Mouse (Mus musculus): ENCODE measurements at regions not wholly inside any gene's neighbourhood (a gene's known extent, or its start where the extent isn't known, plus 50 kb on each side); places are given as distances from the start of the nearest gene placed in this dataset.

- H3K4me1 ChIP-seq (ENCODE audit: control insufficient read depth, insufficient read depth, low read length) = no peaks in the 10 kb centered on the region
- TF ChIP-seq POLR2A (IDR thresholded peaks at IDR 0.05; ENCODE audit: borderline replicate concordance, extremely low read depth, low read depth, low read length) = no peak
- WGBS = 39% methylated on average over 14 of the region's 14 CpGs
- peak; percentile 11 for DNase-seq
- no peak overlapping the region for H3K4me3 ChIP-seq (replicated peaks; ENCODE audit: extremely low read depth, low read depth, low read length)
These were observed 236.8 kb upstream of the Prickle1 start for GRCm38 (mm10) chr15:93832431-93832936.

GRCm38 (mm10) chr15:93831148-93831547 lies 235.5 kb upstream of the Prickle1 start:
- 86% methylated on average over 3 of the region's 3 CpGs for WGBS
- no peaks in the 10 kb centered on the region for H3K4me1 ChIP-seq (ENCODE audit: control insufficient read depth, insufficient read depth, low read length)
- TF ChIP-seq CTCF (IDR thresholded peaks at IDR 0.05; ENCODE audit: insufficient read depth, low read length) (no peak), POLR2A (IDR thresholded peaks at IDR 0.05; ENCODE audit: borderline replicate concordance, extremely low read depth, low read depth, low read length) (no peak)
- no peak overlapping the region for H3K4me3 ChIP-seq (replicated peaks; ENCODE audit: extremely low read depth, low read depth, low read length)
- DNase-seq = no peak

- 31% methylated on average over 28 of the region's 28 CpGs for WGBS
These were observed 229.3 kb upstream of the Prickle1 start for GRCm38 (mm10) chr15:93824729-93825694.

GRCm38 (mm10) chr15:93821236-93821635 lies 225.5 kb upstream of the Prickle1 start:
- DNase-seq = no peak
- peaks cover 6% of the 10 kb centered on the region for H3K4me1 ChIP-seq (ENCODE audit: control insufficient read depth, insufficient read depth, low read length)
- TF ChIP-seq POLR2A (IDR thresholded peaks at IDR 0.05; ENCODE audit: borderline replicate concordance, extremely low read depth, low read depth, low read length) (no peak), CTCF (IDR thresholded peaks at IDR 0.05; ENCODE audit: insufficient read depth, low read length) (no peak)
- WGBS = 50% methylated on average over 6 of the region's 6 CpGs
- H3K4me3 ChIP-seq (replicated peaks; ENCODE audit: extremely low read depth, low read depth, low read length) = no peak overlapping the region

More at GRCm38 (mm10) chr15:93824729-93825694, 229.3 kb upstream of the Prickle1 start:
- Histone ChIP-seq H3K4me3 (replicated peaks; ENCODE audit: extremely low read depth, low read depth, low read length) (no peak overlapping the region), H3K4me1 (ENCODE audit: control insufficient read depth, insufficient read depth, low read length) (peaks cover 6% of the 10 kb centered on the region)
- no peak for TF ChIP-seq POLR2A (IDR thresholded peaks at IDR 0.05; ENCODE audit: borderline replicate concordance, extremely low read depth, low read depth, low read length)
- TF ChIP-seq CTCF (IDR thresholded peaks at IDR 0.05; ENCODE audit: insufficient read depth, low read length) = no peak
- no peak for DNase-seq

- 71% methylated on average over 7 of the region's 7 CpGs for WGBS
- TF ChIP-seq CTCF (IDR thresholded peaks at IDR 0.05; ENCODE audit: insufficient read depth, low read length) = no peak
- no peak for TF ChIP-seq POLR2A (IDR thresholded peaks at IDR 0.05; ENCODE audit: borderline replicate concordance, extremely low read depth, low read depth, low read length)
- DNase-seq = no peak
- Histone ChIP-seq H3K4me1 (ENCODE audit: control insufficient read depth, insufficient read depth, low read length) (no peaks in the 10 kb centered on the region), H3K4me3 (replicated peaks; ENCODE audit: extremely low read depth, low read depth, low read length) (no peak overlapping the region)
These were observed 216.3 kb upstream of the Prickle1 start for GRCm38 (mm10) chr15:93812011-93812410.

GRCm38 (mm10) chr15:93807993-93808392 lies 212.3 kb upstream of the Prickle1 start:
- Histone ChIP-seq H3K4me3 (replicated peaks; ENCODE audit: extremely low read depth, low read depth, low read length) (no peak overlapping the region), H3K4me1 (ENCODE audit: control insufficient read depth, insufficient read depth, low read length) (no peaks in the 10 kb centered on the region)
- 73% methylated on average over 8 of the region's 8 CpGs for WGBS
- no peak for DNase-seq
- TF ChIP-seq CTCF (IDR thresholded peaks at IDR 0.05; ENCODE audit: insufficient read depth, low read length) (no peak), POLR2A (IDR thresholded peaks at IDR 0.05; ENCODE audit: borderline replicate concordance, extremely low read depth, low read depth, low read length) (no peak)

GRCm38 (mm10) chr15:93807505-93807904 lies 211.8 kb upstream of the Prickle1 start:
- TF ChIP-seq CTCF (IDR thresholded peaks at IDR 0.05; ENCODE audit: insufficient read depth, low read length) (no peak), POLR2A (IDR thresholded peaks at IDR 0.05; ENCODE audit: borderline replicate concordance, extremely low read depth, low read depth, low read length) (no peak)
- no peaks in the 10 kb centered on the region for H3K4me1 ChIP-seq (ENCODE audit: control insufficient read depth, insufficient read depth, low read length)
- WGBS = 83% methylated on average over 8 of the region's 8 CpGs
- no peak overlapping the region for H3K4me3 ChIP-seq (replicated peaks; ENCODE audit: extremely low read depth, low read depth, low read length)
- no peak for DNase-seq

GRCm38 (mm10) chr15:93804703-93805102 lies 209.0 kb upstream of the Prickle1 start:
- H3K4me3 ChIP-seq (replicated peaks; ENCODE audit: extremely low read depth, low read depth, low read length) = no peak overlapping the region
- H3K4me1 ChIP-seq (ENCODE audit: control insufficient read depth, insufficient read depth, low read length) = no peaks in the 10 kb centered on the region
- TF ChIP-seq POLR2A (IDR thresholded peaks at IDR 0.05; ENCODE audit: borderline replicate concordance, extremely low read depth, low read depth, low read length) (no peak), CTCF (IDR thresholded peaks at IDR 0.05; ENCODE audit: insufficient read depth, low read length) (no peak)
- DNase-seq = no peak
- WGBS = 65% methylated on average over 9 of the region's 9 CpGs

GRCm38 (mm10) chr15:93790531-93790930 lies 194.8 kb upstream of the Prickle1 start:
- Histone ChIP-seq H3K4me1 (ENCODE audit: control insufficient read depth, insufficient read depth, low read length) (no peaks in the 10 kb centered on the region), H3K4me3 (replicated peaks; ENCODE audit: extremely low read depth, low read depth, low read length) (no peak overlapping the region)
- 53% methylated on average over 9 of the region's 9 CpGs for WGBS
- TF ChIP-seq POLR2A (IDR thresholded peaks at IDR 0.05; ENCODE audit: borderline replicate concordance, extremely low read depth, low read depth, low read length) (no peak), CTCF (IDR thresholded peaks at IDR 0.05; ENCODE audit: insufficient read depth, low read length) (no peak)
- DNase-seq = no peak

- TF ChIP-seq CTCF (IDR thresholded peaks at IDR 0.05; ENCODE audit: insufficient read depth, low read length) = no peak
- no peak for TF ChIP-seq POLR2A (IDR thresholded peaks at IDR 0.05; ENCODE audit: borderline replicate concordance, extremely low read depth, low read depth, low read length)
- no peaks in the 10 kb centered on the region for H3K4me1 ChIP-seq (ENCODE audit: control insufficient read depth, insufficient read depth, low read length)
- WGBS = 83% methylated on average over 3 of the region's 3 CpGs
- no peak overlapping the region for H3K4me3 ChIP-seq (replicated peaks; ENCODE audit: extremely low read depth, low read depth, low read length)
- no peak for DNase-seq
These were observed 194.1 kb upstream of the Prickle1 start for GRCm38 (mm10) chr15:93789762-93790161.

All from lung, adult 2 months (tissue).